Mouse (Mus musculus) lung, postnatal 0 days (tissue): Measurements from ENCODE around the gene Bloc1s5.

ENCODE experiments used
- CTCF ChIP-seq: IDR thresholded peaks from 2 replicates; pipeline ENCODE4 v1.5.1; 2016; ENCODE audit warnings: antibody characterized with exemption, mild to moderate bottlenecking
- EP300 ChIP-seq: IDR thresholded peaks from 2 replicates; pipeline ENCODE4 v1.6.1; 2016; ENCODE audit warnings: antibody characterized with exemption, mild to moderate bottlenecking, control low read depth

DNA sequence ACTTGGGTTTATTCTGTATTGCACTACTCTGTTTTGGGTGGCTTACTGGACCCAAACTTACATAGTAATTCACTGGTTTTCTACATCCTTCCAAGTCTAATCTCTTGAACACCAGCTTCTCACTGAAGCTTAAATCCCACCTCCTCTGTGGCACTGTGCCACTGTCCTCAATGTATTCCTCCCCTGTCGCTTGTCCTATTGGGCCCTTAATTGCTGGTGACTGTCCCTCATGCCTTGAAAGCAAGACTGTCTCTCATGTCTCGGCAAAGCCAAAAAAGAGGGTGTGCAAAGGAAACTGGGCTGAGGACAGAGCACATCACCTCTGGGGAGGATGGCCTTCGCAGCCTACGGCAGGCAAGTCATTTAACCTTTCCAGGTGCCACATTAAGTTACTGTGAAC lies 23.0 kb upstream of the Bloc1s5 start:
- no peak for TF ChIP-seq CTCF
- no peak for TF ChIP-seq EP300
